Mouse (Mus musculus) kidney, adult 8-10 months (tissue): ENCODE results near the gene Bcl2l11.
A peak's percentile ranks its signal among the peaks of the same experiment; 100 is the strongest.

ENCODE experiments used
- DNase-seq, 2 experiments: peaks; one replicate each; pipeline ENCODE4 v3.0.0; 2022

Gene Bcl2l11

DNA sequence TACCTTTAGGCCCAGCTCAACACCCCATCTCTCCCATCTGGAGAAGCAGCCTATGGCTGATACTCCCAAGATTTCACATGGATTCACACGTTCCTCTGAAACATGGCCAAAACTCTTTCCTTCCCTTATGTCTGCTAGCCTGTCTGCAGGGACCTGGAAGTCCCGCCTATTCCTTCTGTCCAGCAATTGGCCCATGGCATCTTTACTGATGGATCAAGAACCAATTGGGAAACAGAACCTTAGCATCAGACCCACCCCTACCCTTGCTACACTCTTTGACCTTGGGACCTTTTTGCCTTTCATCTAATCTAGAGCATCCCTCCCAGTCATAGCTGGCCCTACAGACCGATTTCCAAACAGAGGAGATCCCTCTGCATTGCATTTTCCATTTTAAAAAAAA is 11.2 kb upstream of the Bcl2l11 start:
- no peak for DNase-seq

DNA sequence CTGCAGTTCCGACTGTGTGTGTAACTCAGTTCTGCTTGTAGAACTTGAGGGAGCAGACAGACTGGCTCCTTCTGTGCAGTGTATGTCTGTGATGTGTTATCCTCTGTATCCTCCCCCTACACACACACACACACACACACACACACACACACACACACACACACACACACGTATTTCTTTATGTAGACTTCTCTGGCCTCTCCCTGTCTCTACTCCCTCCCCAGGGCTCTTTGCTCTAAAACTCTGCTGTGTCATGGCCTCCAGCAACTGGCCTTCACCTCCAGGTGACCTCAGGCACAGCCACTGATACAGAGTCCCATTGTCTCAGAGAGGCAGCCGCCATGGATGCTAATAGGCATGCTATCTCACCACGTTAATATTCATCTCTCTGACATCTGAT is 10.3 kb upstream of the Bcl2l11 start:
- DNase-seq: no peak

GRCm38 (mm10) chr2:128117605-128118004 is 8.2 kb upstream of the Bcl2l11 start:
- DNase-seq: no peak

GRCm38 (mm10) chr2:128118971-128119370 is 6.9 kb upstream of the Bcl2l11 start:
- no peak for DNase-seq

- DNase-seq: peak in 1 of 2 experiments; percentile 63
Observed at GRCm38 (mm10) chr2:128122491-128122890, 3.3 kb upstream of the Bcl2l11 start.

- DNase-seq: peak in 1 of 2 experiments; percentile 41
Observed at GRCm38 (mm10) chr2:128122891-128123771, 2.7 kb upstream of the Bcl2l11 start.

- no peak for DNase-seq
Observed at GRCm38 (mm10) chr2:128123921-128124683, 1.7 kb upstream of the Bcl2l11 start.

- DNase-seq: no peak
Observed at GRCm38 (mm10) chr2:128124693-128125092, 1.1 kb upstream of the Bcl2l11 start.

GRCm38 (mm10) chr2:128126591-128127051 is 783 bp downstream of the Bcl2l11 start:
- DNase-seq: no peak

- peak; percentile 95 to 96 for DNase-seq
Observed at GRCm38 (mm10) chr2:128127121-128127671, 1.4 kb downstream of the Bcl2l11 start.

- peak; percentile 80 to 82 for DNase-seq
Observed at GRCm38 (mm10) chr2:128127691-128128292, 2.0 kb downstream of the Bcl2l11 start.

DNA sequence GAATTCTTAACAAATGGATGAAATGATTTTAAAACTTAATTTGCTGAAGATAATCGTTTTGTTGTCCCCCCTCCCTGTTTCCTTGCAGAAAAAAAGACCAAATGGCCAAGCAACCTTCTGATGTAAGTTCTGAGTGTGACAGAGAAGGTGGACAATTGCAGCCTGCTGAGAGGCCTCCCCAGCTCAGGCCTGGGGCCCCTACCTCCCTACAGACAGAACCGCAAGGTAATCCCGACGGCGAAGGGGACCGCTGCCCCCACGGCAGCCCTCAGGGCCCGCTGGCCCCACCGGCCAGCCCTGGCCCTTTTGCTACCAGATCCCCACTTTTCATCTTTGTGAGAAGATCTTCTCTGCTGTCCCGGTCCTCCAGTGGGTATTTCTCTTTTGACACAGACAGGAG is 2.7 kb downstream of the Bcl2l11 start:
- DNase-seq: no peak

GRCm38 (mm10) chr2:128131503-128131902 is 5.7 kb downstream of the Bcl2l11 start:
- no peak for DNase-seq

DNA sequence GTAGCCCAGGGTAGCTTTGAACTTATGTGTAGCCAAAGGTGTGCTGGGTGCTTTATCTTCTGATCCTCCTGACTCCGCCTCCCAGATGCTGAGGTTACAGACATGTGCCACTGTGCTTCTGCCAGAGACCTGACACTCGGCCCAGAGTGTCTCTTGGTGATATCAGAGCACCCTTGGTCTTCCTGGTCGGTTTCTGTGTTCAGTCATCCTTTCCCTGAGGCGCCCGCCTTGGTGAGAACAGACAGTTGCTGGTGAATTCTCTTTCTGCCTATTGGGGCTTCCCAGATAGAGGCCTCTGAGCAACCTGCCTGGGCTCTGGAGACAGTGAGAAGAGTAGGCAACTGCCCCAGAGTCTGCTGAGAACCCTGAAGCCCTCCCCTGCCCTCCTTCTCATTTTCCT is 6.8 kb downstream of the Bcl2l11 start:
- no peak for DNase-seq

DNA sequence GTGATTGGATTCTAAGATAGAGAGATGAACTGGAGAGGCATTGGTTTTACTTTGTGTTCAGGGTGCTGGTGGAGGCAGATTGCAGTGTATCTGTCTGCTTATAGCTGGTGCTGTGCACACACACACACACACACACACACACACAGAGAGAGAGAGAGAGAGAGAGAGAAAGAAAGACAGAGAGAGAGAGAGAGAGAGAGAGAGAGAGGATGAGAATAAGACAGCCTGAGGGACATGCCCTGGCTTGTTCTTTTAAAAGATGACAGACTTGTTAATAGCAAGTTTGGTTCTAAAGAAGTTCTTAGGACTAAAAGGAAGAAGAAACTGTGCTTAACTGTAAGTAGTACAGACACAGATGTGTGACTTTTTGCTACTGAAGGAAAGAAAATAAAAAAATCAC is 8.0 kb downstream of the Bcl2l11 start:
- no peak for DNase-seq

GRCm38 (mm10) chr2:128134474-128134873 is 8.6 kb downstream of the Bcl2l11 start:
- no peak for DNase-seq

DNA sequence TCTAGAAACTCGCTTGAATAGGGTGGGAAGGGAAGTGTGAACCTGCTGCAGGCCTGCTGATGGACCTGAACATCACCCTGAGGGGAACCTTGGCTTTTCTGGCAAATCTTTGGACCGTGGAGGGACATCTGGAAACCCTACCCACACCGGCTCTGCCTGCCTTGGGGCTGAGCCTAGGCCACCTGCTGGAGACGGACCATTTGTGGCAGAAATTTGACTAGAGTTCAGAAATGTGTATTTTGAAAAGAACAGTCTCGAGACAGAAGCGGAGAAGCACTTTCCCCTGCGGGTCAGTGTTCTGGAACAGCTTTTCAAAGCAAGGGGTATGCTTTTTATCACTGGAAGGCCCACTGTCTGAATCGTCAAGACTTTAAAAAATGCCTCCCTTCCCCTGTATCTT is 9.1 kb downstream of the Bcl2l11 start:
- no peak for DNase-seq

- no peak for DNase-seq
Observed at GRCm38 (mm10) chr2:128136769-128137433, 11.1 kb downstream of the Bcl2l11 start.

- no peak for DNase-seq
Observed at GRCm38 (mm10) chr2:128137480-128138276, 11.8 kb downstream of the Bcl2l11 start.

- DNase-seq: no peak
Observed at GRCm38 (mm10) chr2:128138924-128139323, 13.1 kb downstream of the Bcl2l11 start.

- DNase-seq: peak; percentile 42 to 59
Observed at GRCm38 (mm10) chr2:128139781-128140180, 13.9 kb downstream of the Bcl2l11 start.

- DNase-seq: no peak
Observed at GRCm38 (mm10) chr2:128140183-128140582, 14.3 kb downstream of the Bcl2l11 start.
